Mouse (Mus musculus) G1E (cell line): ENCODE measurements around the gene Aktip.

ENCODE experiments used
- CTCF ChIP-seq: IDR thresholded peaks from 2 replicates; pipeline ENCODE4 v1.5.1; 2012; ENCODE audit warnings: low read depth, low read length, inconsistent platforms, mixed read lengths
- GATA1 ChIP-seq: IDR thresholded peaks from 2 replicates; pipeline ENCODE4 v1.6.1; 2012; ENCODE audit warnings: borderline replicate concordance, low read length, inconsistent platforms, mixed read lengths
- GATA2 ChIP-seq: IDR thresholded peaks from 2 replicates; pipeline ENCODE4 v1.6.1; 2012; ENCODE audit warnings: low read depth, low read length, inconsistent platforms, borderline replicate concordance
- POLR2AphosphoS5 ChIP-seq: IDR thresholded peaks from 2 replicates; pipeline ENCODE4 v1.6.1; 2012; ENCODE audit warnings: low read depth, low read length, inconsistent platforms; ENCODE audit not compliant: insufficient replicate concordance
- TAL1 ChIP-seq: conservative IDR thresholded peaks from 2 replicates; pipeline ENCODE4 v1.6.1; 2012; ENCODE audit warnings: low read depth, low read length, inconsistent platforms, mixed read lengths

GRCm38 (mm10) chr8:91212948-91213347 lies 13.2 kb upstream of the Aktip start:
- no peak for TF ChIP-seq CTCF
- no peak for TF ChIP-seq GATA2
- TF ChIP-seq GATA1: no peak
- no peak for TF ChIP-seq TAL1
- no peak for TF ChIP-seq POLR2AphosphoS5
